Mouse (Mus musculus) limb, embryonic 11.5 days (tissue): ENCODE data around the gene Cpsf4l. TPM values are rescaled to one million over a fixed set of nuclear protein-coding genes. Genes with fewer than 3 reads are reported as not detected.
A peak's percentile ranks its signal among the peaks of the same experiment; 100 is the strongest.

Source experiments
- ATAC-seq: fragments of 200-750 bp; cut with Nextera tagmentation; 2 replicates; pipeline ENCODE4 v1.8.0; 2017; ENCODE audit warnings: low read depth; ENCODE audit not compliant: insufficient number of reproducible peaks, low FRiP score, low TSS enrichment
- DNase-seq: peaks from one replicate; pipeline ENCODE4 v3.0.0-alpha.2; 2015; ENCODE audit warnings: low spot score
- H3K27ac ChIP-seq: fragments of 300-500 bp; sonication (generic); replicated peaks from 2 replicates; pipeline ENCODE4 v1.5.1; 2014; ENCODE audit warnings: low read depth, mild to moderate bottlenecking, low read length
- H3K27me3 ChIP-seq: fragments of 300-500 bp; sonication (generic); 2 replicates; pipeline ENCODE4 v1.6.1; 2014; ENCODE audit warnings: mild to moderate bottlenecking, low read length, mixed read lengths; ENCODE audit not compliant: control insufficient read depth, insufficient read depth
- H3K36me3 ChIP-seq: fragments of 300-500 bp; sonication (generic); 2 replicates; pipeline ENCODE4 v1.6.1; 2014; ENCODE audit warnings: mild to moderate bottlenecking, low read length, moderate library complexity, mixed read lengths; ENCODE audit not compliant: control insufficient read depth, insufficient read depth
- H3K4me1 ChIP-seq: fragments of 300-500 bp; sonication (generic); 2 replicates; pipeline ENCODE4 v1.6.1; 2014; ENCODE audit warnings: low read length, mixed read lengths; ENCODE audit not compliant: control insufficient read depth, insufficient read depth
- H3K4me2 ChIP-seq: fragments of 300-500 bp; sonication (generic); 2 replicates; pipeline ENCODE4 v1.6.1; 2014; ENCODE audit warnings: low read depth, mild to moderate bottlenecking, moderate library complexity; ENCODE audit not compliant: severe bottlenecking
- H3K4me3 ChIP-seq: fragments of 300-500 bp; sonication (generic); 2 replicates; pipeline ENCODE4 v1.5.1; 2014; ENCODE audit warnings: low read depth, low read length
- H3K9ac ChIP-seq: fragments of 300-500 bp; sonication (generic); 2 replicates; pipeline ENCODE4 v1.6.1; 2014; ENCODE audit warnings: mild to moderate bottlenecking, low read length
- H3K9me3 ChIP-seq: fragments of 300-500 bp; sonication (generic); 2 replicates; pipeline ENCODE4 v1.6.1; 2016; ENCODE audit warnings: low read length; ENCODE audit not compliant: control insufficient read depth
- WGBS: fragments of 180-500 bp; shearing (Covaris S2); extraction: QIAGEN DNeasy Blood & Tissue Kit; methylation state at CpG from one replicate; pipeline ENCODE4 v1.1.7; 2014; 5-methylcytosine and 5-hydroxymethylcytosine counted together
- polyA plus RNA-seq: library from polyadenylated mRNA; unstranded; fragments of >200 nt; fragmentation: Nextera tagmentation; extraction: Ambion mirVana; gene quantifications from 2 replicates; pipeline ENCODE4 v1.2.1, GENCODE M21; 2014

Cpsf4l gene
- polyA plus RNA-seq, 1 experiment from 2014 or later, result 0.51 TPM

DNA sequence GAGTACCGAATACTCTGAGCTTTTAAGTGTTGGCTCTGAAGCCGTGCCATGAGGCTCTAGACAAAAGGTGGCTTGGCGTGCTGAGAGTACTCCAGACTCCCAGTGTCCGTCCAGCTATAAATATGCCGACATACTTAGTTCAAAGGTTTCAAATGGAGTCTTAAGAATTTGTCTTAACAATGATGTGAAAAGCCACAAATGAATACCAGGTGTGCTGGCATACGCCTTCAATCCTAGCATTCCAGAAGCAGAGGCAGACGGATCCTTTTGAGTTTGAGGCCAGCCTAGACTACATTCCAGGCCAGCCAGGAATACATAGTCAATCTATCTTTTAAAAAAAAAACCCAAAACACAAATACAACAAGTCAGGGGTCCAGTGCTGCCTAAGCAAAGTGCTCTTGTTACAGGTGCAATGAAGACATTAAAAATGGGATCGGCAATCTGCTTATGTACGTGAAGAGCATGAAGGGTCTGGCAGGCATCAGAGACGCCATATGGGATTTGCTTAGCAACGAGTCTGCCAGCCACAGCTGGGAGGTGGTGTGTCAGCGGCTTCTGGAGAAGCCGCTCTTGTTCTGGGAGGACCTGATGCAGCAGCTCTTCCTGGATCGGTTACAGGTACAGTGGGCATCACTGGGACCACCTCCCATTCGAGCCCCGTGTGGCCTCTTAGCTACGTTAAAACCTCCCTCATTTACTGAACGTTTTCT is 55.1 kb downstream of the Cpsf4l start:
- ATAC-seq (no peak), DNase-seq (peak; percentile 65)
- no peak overlapping the region for H3K9ac ChIP-seq
- WGBS, result 37% methylated on average over 18 of the region's 18 CpGs
- H3K9me3 ChIP-seq, result no peaks in the 10 kb centered on the region
- peaks cover 25% of the 10 kb centered on the region for H3K36me3 ChIP-seq
- peaks cover 27% of the 10 kb centered on the region for H3K4me1 ChIP-seq
- 0 out of 2 replicates have a peak overlapping the region, but pooled peaks have one; percentile 10 for H3K4me2 ChIP-seq
- peak overlapping the region; percentile 47; the same call in 1 of the 2 replicates for H3K27ac ChIP-seq
- H3K27me3 ChIP-seq, result no peaks in the 10 kb centered on the region
- no peak overlapping the region for H3K4me3 ChIP-seq

- Histone ChIP-seq H3K4me2 (no peak overlapping the region), H3K9me3 (no peaks in the 10 kb centered on the region), H3K27ac (peak overlapping the region; percentile 9; the same call in 1 of the 2 replicates), H3K27me3 (no peaks in the 10 kb centered on the region), H3K36me3 (peaks cover 24% of the 10 kb centered on the region), H3K9ac (no peak overlapping the region), H3K4me1 (peaks cover 27% of the 10 kb centered on the region), H3K4me3 (no peak overlapping the region)
- DNase-seq (peak; percentile 38), ATAC-seq (no peak)
- 78% methylated on average over 15 of the region's 15 CpGs for WGBS
Observed at GRCm38 (mm10) chr11:113654105-113654504, 55.7 kb downstream of the Cpsf4l start.

GRCm38 (mm10) chr11:113652516-113652915 is 57.3 kb downstream of the Cpsf4l start:
- WGBS, result 88% methylated on average over 6 of the region's 6 CpGs
- H3K27me3 ChIP-seq, result no peaks in the 10 kb centered on the region
- H3K4me3 ChIP-seq, result no peak overlapping the region
- DNase-seq (no peak), ATAC-seq (no peak)
- no peaks in the 10 kb centered on the region for H3K9me3 ChIP-seq
- peaks cover 17% of the 10 kb centered on the region for H3K36me3 ChIP-seq
- H3K4me1 ChIP-seq, result peaks cover 29% of the 10 kb centered on the region
- no peak overlapping the region for H3K9ac ChIP-seq
- no peak overlapping the region for H3K27ac ChIP-seq
- H3K4me2 ChIP-seq, result no peak overlapping the region

DNA sequence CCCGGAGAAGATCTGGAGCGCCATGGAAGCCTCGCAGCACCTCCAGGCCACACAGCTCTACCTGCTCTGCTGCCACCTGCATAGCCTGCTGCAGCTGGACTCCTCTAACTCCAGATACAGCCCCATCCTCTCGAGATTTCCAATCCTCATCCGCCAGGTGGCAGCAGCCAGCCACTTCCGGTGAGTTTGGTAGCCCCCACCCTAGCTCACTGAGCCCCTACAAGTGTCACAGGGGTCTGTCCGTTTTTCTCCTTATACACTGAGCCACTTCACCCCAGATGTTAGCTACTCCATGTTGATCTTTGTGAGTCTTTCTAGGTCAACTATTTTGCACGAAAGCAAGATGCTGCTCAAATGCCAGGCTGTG is 57.9 kb downstream of the Cpsf4l start:
- Histone ChIP-seq H3K4me2 (no peak overlapping the region), H3K4me3 (no peak overlapping the region), H3K27me3 (no peaks in the 10 kb centered on the region), H3K9me3 (no peaks in the 10 kb centered on the region), H3K27ac (no peak overlapping the region), H3K4me1 (peaks cover 29% of the 10 kb centered on the region), H3K36me3 (peaks cover 13% of the 10 kb centered on the region), H3K9ac (no peak overlapping the region)
- WGBS, result 54% methylated on average over 8 of the region's 8 CpGs
- ATAC-seq (no peak), DNase-seq (peak; percentile 72)

GRCm38 (mm10) chr11:113651206-113651906 is 58.5 kb downstream of the Cpsf4l start:
- 51% methylated on average over 22 of the region's 22 CpGs for WGBS
- H3K27ac ChIP-seq, result peak overlapping the region; percentile 68

GRCm38 (mm10) chr11:113649353-113650210 is 60.2 kb downstream of the Cpsf4l start, which contains the start of gene Slc39a11:
Gene Slc39a11 (minus strand): TSS chr11:113650079.
- Histone ChIP-seq H3K4me3 (peak within 1 kb of the TSS; percentile 88), H3K9ac (peak within 1 kb of the TSS; percentile 90), H3K27me3 (no peaks in the 10 kb centered on the region), H3K9me3 (no peaks in the 10 kb centered on the region), H3K4me2 (peak within 1 kb of the TSS; percentile 74), H3K36me3 (peaks cover 9% of the 10 kb centered on the region; the same call in 1 of the 2 replicates), H3K27ac (peak within 1 kb of the TSS; percentile 79), H3K4me1 (peaks cover 21% of the 10 kb centered on the region)
- under 1% methylated on average over 77 of the region's 91 CpGs for WGBS
- peak; percentile 65; the same call in 1 of the 2 replicates for ATAC-seq
- peak; percentile 85 for DNase-seq

More at GRCm38 (mm10) chr11:113651206-113651906, 58.5 kb downstream of the Cpsf4l start:
- H3K9ac ChIP-seq, result no peak overlapping the region
- DNase-seq (no peak), ATAC-seq (no peak)
- H3K27me3 ChIP-seq, result no peaks in the 10 kb centered on the region
- H3K9me3 ChIP-seq, result no peaks in the 10 kb centered on the region
- H3K4me2 ChIP-seq, result peak overlapping the region; percentile 74; the same call in 1 of the 2 replicates
- H3K36me3 ChIP-seq, result peaks cover 12% of the 10 kb centered on the region
- H3K4me1 ChIP-seq, result peaks cover 29% of the 10 kb centered on the region
- H3K4me3 ChIP-seq, result peak overlapping the region; percentile 1; the same call in 1 of the 2 replicates

- no peak for ATAC-seq
- Histone ChIP-seq H3K4me2 (peak within 1 kb of the TSS; percentile 74), H3K4me3 (peak within 1 kb of the TSS; percentile 88), H3K27ac (peak within 1 kb of the TSS; percentile 79), H3K9ac (peak within 1 kb of the TSS; percentile 90), H3K9me3 (no peaks in the 10 kb centered on the region), H3K4me1 (peaks cover 17% of the 10 kb centered on the region), H3K27me3 (no peaks in the 10 kb centered on the region), H3K36me3 (peaks cover 7% of the 10 kb centered on the region; the same call in 1 of the 2 replicates)
- WGBS, result 38% methylated on average over 26 of the region's 26 CpGs
- no peak for DNase-seq
Observed at GRCm38 (mm10) chr11:113648690-113649352, 61.0 kb downstream of the Cpsf4l start, which contains the start of gene Cog1. Gene Cog1 (plus strand): TSS chr11:113649169.
